Mouse (Mus musculus): Measurements from ENCODE around the gene Mrpl1.

- TF ChIP-seq CTCF (IDR thresholded peaks at IDR 0.05; ENCODE audit: control insufficient read depth, insufficient read depth, low read length) (peak; percentile 2; the same call in 1 of the 2 replicates), POLR2A (IDR thresholded peaks at IDR 0.05; ENCODE audit: borderline replicate concordance, control insufficient read depth, low read depth, low read length) (peak; percentile 94)
Measured at GRCm38 (mm10) chr5:96209916-96210583, 757 bp downstream of the Mrpl1 start.

All from bone marrow, adult 2 months (tissue).